Mouse (Mus musculus): Measurements from ENCODE around the gene Fam83e. TPM values are rescaled to one million over a fixed set of nuclear protein-coding genes. Genes with fewer than 3 reads are reported as not detected.

Gene Fam83e
- polyA plus RNA-seq, 1 experiment, result 1.1 TPM

DNA sequence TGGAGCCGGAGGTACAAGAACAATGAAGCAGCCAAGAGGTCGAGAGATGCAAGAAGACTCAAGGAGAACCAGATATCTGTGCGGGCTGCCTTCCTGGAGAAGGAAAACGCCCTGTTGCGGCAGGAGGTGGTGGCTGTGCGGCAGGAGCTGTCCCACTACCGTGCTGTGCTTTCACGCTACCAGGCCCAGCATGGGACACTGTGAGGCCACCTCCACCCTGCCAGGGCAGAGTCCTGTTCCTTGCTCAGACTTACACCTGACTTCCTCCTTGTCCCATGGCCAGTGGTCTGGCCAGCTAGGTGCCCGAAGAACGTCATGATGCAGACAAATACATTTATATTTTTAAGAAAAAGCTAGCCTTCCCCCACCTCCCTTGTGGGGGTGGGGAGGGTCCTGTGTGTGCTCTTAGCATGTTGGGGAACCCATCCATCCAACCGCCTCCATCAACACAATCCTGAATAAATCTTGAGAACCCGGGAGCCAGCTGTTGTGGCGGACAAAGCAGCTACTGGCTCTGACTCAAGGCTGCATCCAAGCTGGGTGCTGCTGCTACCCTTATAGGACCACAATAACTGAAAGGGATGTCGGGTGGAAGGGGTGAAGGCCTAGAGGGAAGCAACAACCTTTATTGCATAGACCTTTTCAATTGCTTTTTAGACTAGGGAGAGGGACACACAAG is 11.2 kb upstream of the Fam83e start:
- no peak for TF ChIP-seq POLR2A (IDR thresholded peaks at IDR 0.05; ENCODE audit: borderline replicate concordance, control insufficient read depth, low read depth, low read length)
- TF ChIP-seq CTCF (IDR thresholded peaks at IDR 0.05; ENCODE audit: control insufficient read depth, insufficient read depth, low read length), result no peak
- peaks cover 11% of the 10 kb centered on the region for H3K4me1 ChIP-seq (ENCODE audit: control insufficient read depth, insufficient read depth, low read length)
- no peak overlapping the region for H3K27ac ChIP-seq (ENCODE audit: control insufficient read depth, insufficient read depth, low read depth, low read length, poor library complexity)
- WGBS, result 79% methylated on average over 14 of the region's 14 CpGs
- no peak overlapping the region for H3K4me3 ChIP-seq (replicated peaks; ENCODE audit: control insufficient read depth, low read depth, low read length)

DNA sequence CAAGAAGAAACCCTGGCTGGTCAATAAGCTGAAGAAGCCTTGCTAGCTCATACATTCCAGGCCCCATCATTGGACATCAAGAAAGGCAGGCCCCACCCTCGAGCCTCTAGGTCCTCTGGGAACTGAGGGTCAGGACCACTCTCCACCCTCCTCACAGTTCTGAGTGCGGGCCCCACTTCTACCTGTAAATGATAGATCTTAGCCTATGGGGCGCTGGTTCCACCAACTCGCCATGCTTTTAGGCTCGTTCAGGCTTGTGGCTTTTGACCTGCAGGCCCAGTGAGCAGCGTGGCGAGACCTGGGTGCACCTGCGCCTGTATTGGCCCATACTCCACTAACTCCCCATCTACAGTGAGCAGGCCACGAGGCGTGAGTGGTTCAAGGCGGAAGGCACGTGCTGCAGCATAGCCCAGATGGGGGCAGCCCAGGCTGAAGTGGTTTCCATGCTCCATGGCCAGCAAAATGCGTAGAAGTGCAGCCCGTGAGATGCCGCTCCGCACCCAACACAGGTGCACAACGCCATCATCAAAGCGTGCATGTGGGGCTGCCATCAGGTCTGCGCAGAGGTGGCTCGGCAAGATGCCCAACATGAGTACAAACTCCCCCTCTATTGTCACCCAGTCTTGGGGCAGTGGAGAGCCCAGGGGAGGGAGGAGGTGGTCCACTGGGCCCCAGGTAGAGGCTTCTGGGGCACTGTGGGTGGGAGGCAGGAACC is 10.4 kb upstream of the Fam83e start:
- no peak overlapping the region for H3K4me3 ChIP-seq (replicated peaks; ENCODE audit: control insufficient read depth, low read depth, low read length)
- TF ChIP-seq POLR2A (IDR thresholded peaks at IDR 0.05; ENCODE audit: borderline replicate concordance, control insufficient read depth, low read depth, low read length), result no peak
- TF ChIP-seq CTCF (IDR thresholded peaks at IDR 0.05; ENCODE audit: control insufficient read depth, insufficient read depth, low read length), result no peak
- WGBS, result 92% methylated on average over 20 of the region's 20 CpGs
- H3K4me1 ChIP-seq (ENCODE audit: control insufficient read depth, insufficient read depth, low read length), result peaks cover 13% of the 10 kb centered on the region
- H3K27ac ChIP-seq (ENCODE audit: control insufficient read depth, insufficient read depth, low read depth, low read length, poor library complexity), result no peak overlapping the region

DNA sequence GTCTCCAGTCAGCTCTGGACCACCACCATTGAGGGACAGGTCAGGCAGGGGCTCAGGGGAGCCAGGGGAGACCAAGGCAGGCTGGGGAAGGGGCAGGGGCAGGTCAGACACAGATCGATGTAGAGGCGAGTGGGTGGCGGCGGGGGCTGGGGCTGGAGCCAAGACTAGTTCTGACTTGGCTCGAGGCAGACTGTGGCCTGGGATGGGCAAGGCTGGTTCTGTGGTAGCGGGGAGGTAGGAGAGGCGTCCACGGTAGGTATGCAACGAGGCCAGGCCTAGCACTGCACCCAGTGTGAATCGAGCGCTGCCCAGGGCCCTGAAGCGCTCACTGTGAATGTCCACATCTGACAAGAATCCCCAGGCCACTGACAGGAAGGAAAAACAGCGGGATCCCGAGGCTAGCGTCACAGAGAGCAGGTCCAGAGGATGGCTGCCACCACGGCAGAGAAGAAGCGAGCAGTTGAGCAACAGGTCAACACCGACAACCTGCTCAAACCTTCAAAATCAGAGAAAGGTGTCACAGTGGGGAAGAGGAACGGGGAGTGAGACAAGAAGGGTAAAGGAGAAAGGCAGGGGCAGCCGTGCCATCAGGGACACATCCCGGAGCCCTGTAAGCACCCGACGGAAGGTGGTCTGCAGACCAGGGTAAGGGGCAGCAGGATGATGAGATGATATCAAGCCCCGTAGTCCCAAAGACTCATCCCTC is 9.5 kb upstream of the Fam83e start:
- peaks cover 15% of the 10 kb centered on the region for H3K4me1 ChIP-seq (ENCODE audit: control insufficient read depth, insufficient read depth, low read length)
- TF ChIP-seq POLR2A (IDR thresholded peaks at IDR 0.05; ENCODE audit: borderline replicate concordance, control insufficient read depth, low read depth, low read length) (no peak), CTCF (IDR thresholded peaks at IDR 0.05; ENCODE audit: control insufficient read depth, insufficient read depth, low read length) (no peak)
- H3K4me3 ChIP-seq (replicated peaks; ENCODE audit: control insufficient read depth, low read depth, low read length), result no peak overlapping the region
- 86% methylated on average over 24 of the region's 24 CpGs for WGBS
- no peak overlapping the region for H3K27ac ChIP-seq (ENCODE audit: control insufficient read depth, insufficient read depth, low read depth, low read length, poor library complexity)

DNA sequence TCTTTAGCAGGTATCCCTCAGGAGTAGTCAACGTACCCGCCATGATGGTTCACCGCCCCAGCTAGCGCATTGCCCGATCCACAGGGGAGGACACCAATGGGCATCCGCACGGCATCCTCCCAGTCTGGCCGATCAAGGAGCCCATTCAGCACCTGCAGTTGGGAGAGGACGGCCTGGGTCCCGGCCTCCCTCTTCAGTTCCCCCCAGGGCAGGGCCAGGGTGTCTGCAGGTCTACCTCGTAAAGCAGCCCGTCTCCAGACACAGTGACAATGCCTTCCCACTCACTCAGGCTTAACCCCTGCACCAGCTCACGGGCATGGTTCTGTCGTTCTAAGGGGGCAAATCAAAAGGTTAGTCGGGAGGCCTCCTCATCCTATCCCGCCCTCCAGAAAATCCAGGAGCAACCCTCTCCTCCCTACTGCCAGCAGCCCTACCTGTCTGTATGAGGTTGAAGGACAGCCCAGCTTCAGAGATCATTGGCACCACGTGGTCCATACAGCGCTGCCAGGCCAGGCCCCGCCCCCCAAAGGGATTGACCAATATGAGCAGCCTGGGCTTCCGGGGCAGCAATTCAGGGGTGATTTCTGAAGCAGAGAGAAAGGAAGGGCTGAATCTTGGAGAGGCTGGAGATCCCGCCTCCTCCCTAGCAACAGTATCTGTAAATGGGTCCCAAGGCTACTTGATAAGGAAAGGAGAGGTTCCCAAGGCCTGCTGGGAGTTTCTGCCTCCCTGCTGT is 8.8 kb upstream of the Fam83e start:
- peaks cover 14% of the 10 kb centered on the region for H3K4me1 ChIP-seq (ENCODE audit: control insufficient read depth, insufficient read depth, low read length)
- TF ChIP-seq POLR2A (IDR thresholded peaks at IDR 0.05; ENCODE audit: borderline replicate concordance, control insufficient read depth, low read depth, low read length) (no peak), CTCF (IDR thresholded peaks at IDR 0.05; ENCODE audit: control insufficient read depth, insufficient read depth, low read length) (no peak)

DNA sequence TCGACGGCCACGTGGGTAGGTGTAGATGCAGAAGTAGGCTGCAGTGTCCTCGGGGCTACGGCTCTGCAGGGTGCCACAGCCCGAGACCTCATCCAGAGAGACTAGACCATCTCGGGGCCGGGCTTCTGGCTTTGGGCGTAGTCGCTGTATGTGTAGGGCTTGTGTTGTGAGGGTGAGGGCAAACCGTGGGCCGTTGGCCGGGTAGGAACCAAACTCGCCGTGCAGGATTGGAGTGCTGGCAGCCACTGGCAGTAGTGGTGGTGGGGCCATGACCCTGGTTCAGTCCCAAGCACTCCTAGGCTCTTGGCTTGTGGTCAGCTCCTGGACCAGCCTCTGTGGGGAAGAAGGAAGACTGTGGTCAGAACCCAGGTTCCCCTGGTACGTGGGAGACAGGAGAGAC is 7.6 kb upstream of the Fam83e start:
- H3K27ac ChIP-seq (ENCODE audit: control insufficient read depth, insufficient read depth, low read depth, low read length, poor library complexity), result no peak overlapping the region
- 90% methylated on average over 16 of the region's 16 CpGs for WGBS
- TF ChIP-seq POLR2A (IDR thresholded peaks at IDR 0.05; ENCODE audit: borderline replicate concordance, control insufficient read depth, low read depth, low read length), result no peak
- TF ChIP-seq CTCF (IDR thresholded peaks at IDR 0.05; ENCODE audit: control insufficient read depth, insufficient read depth, low read length), result no peak
- peaks cover 9% of the 10 kb centered on the region for H3K4me1 ChIP-seq (ENCODE audit: control insufficient read depth, insufficient read depth, low read length)
- no peak overlapping the region for H3K4me3 ChIP-seq (replicated peaks; ENCODE audit: control insufficient read depth, low read depth, low read length)

More for the DNA sequence above, 8.8 kb upstream of the Fam83e start:
- 89% methylated on average over 21 of the region's 21 CpGs for WGBS
- Histone ChIP-seq H3K27ac (ENCODE audit: control insufficient read depth, insufficient read depth, low read depth, low read length, poor library complexity) (no peak overlapping the region), H3K4me3 (replicated peaks; ENCODE audit: control insufficient read depth, low read depth, low read length) (no peak overlapping the region)

DNA sequence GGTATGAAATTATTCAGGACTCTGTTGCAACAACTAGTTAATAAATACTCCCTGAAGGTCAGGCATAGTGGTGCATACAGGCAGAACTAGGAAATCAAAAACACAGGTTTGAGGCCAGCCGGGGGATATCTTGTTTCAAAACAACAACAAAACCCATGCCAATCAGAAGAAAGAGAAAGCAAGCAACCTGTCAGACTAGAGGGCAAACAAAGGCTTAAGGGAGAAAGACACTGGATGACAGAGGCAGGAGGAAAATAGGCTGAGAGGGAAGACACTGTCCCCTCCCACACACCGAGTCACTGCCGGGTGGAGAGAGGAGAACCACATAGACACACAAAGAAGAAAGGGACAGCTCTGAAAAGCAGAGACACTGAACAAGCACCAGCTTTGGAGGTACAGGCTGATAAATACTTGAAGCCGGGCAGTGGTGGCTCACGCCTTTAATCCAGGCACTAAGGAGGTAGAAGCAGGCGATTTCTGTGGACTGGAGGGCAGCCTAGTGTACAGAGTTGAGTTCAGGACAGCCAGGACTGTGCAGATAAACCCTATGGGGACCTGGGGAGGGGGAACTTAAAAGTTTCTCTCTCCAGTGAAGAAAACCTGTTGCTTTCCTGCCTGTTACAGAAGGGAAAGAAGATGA is 7.0 kb upstream of the Fam83e start:
- Histone ChIP-seq H3K4me1 (ENCODE audit: control insufficient read depth, insufficient read depth, low read length) (peaks cover 6% of the 10 kb centered on the region; the same call in 1 of the 2 replicates), H3K4me3 (replicated peaks; ENCODE audit: control insufficient read depth, low read depth, low read length) (no peak overlapping the region), H3K27ac (ENCODE audit: control insufficient read depth, insufficient read depth, low read depth, low read length, poor library complexity) (no peak overlapping the region)
- no peak for TF ChIP-seq CTCF (IDR thresholded peaks at IDR 0.05; ENCODE audit: control insufficient read depth, insufficient read depth, low read length)
- no peak for TF ChIP-seq POLR2A (IDR thresholded peaks at IDR 0.05; ENCODE audit: borderline replicate concordance, control insufficient read depth, low read depth, low read length)
- WGBS, result 84% methylated on average over 6 of the region's 6 CpGs

DNA sequence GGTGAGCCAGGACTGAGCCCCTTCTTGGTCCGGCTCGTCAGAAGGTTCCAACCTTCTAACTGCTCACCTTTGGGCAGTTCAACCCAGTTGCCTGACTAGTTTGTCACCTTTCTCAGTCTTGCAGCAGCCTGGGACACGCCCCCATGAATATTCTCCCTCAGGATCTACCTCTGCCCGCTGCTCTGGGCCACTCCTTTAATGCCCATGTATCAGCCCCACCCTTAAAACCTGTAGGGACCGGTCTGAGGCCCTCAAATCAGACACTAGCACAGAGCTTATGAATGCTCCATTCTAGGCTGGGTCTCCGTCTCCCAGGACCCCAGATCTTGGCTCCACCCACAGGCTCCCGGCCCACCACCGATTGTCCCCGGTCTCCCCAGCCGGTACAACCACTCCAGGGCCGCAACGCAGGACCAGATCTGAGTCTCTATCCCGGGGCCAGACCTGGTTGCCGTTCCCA is 6.4 kb upstream of the Fam83e start:
- WGBS, result 10% methylated on average over 14 of the region's 14 CpGs
- peak overlapping the region; percentile 49 for H3K27ac ChIP-seq (ENCODE audit: control insufficient read depth, insufficient read depth, low read depth, low read length, poor library complexity)
- H3K4me3 ChIP-seq (replicated peaks; ENCODE audit: control insufficient read depth, low read depth, low read length), result peak overlapping the region; percentile 83
- peaks cover 4% of the 10 kb centered on the region; the same call in 1 of the 2 replicates for H3K4me1 ChIP-seq (ENCODE audit: control insufficient read depth, insufficient read depth, low read length)
- TF ChIP-seq CTCF (IDR thresholded peaks at IDR 0.05; ENCODE audit: control insufficient read depth, insufficient read depth, low read length) (no peak), POLR2A (IDR thresholded peaks at IDR 0.05; ENCODE audit: borderline replicate concordance, control insufficient read depth, low read depth, low read length) (no peak)

Data from bone marrow, adult 2 months (tissue).